Mouse (Mus musculus): Measurements from ENCODE around the gene Erich3.

GRCm38 (mm10) chr3:154646638-154647442 lies 16.8 kb upstream of the Erich3 start:
- TF ChIP-seq POLR2A (IDR thresholded peaks at IDR 0.05; ENCODE audit: insufficient read depth, low read depth, low read length) (no peak), CTCF (IDR thresholded peaks at IDR 0.05; ENCODE audit: insufficient read depth, low read depth, low read length) (no peak)
